Mouse (Mus musculus): Measurements from ENCODE around the gene Sox8. TPM values are rescaled to one million over a fixed set of nuclear protein-coding genes. Genes with fewer than 3 reads are reported as not detected.

Gene Sox8
- polyA plus RNA-seq (2016; fragmentation: Nextera tagmentation; extraction: Ambion mirVana): 9.1 and 10.7 TPM in 2 replicates

GRCm38 (mm10) chr17:25570648-25571452 lies at the start of gene Sox8:
Sox8 (minus strand) TSS chr17:25570686.
- Histone ChIP-seq H3K4me1 (replicated peaks) (peaks cover 73% of the 10 kb centered on the region), H3K4me3 (peak within 1 kb of the TSS; percentile 69), H3K36me3 (peaks cover 11% of the 10 kb centered on the region; the same call in 1 of the 2 replicates), H3K9me3 (no peaks in the 10 kb centered on the region), H3K27ac (peak within 1 kb of the TSS; percentile 86), H3K27me3 (ENCODE audit: insufficient read depth, poor library complexity, severe bottlenecking) (peaks cover 82% of the 10 kb centered on the region)
- DNase-seq (ENCODE audit: low spot score): peak; percentile 94
- WGBS: under 1% methylated on average over 61 of the region's 61 CpGs

GRCm38 (mm10) chr17:25618508-25619056 lies 48.1 kb upstream of the Sox8 start:
- no peaks in the 10 kb centered on the region for H3K27me3 ChIP-seq (ENCODE audit: insufficient read depth, poor library complexity, severe bottlenecking)
- no peak overlapping the region for H3K4me3 ChIP-seq
- H3K27ac ChIP-seq: peak overlapping the region; percentile 13; the same call in 1 of the 2 replicates
- 83% methylated on average over 16 of the region's 16 CpGs for WGBS
- H3K4me1 ChIP-seq (replicated peaks): peaks cover 33% of the 10 kb centered on the region
- DNase-seq (ENCODE audit: low spot score): no peak
- peaks cover 8% of the 10 kb centered on the region; the same call in 1 of the 2 replicates for H3K9me3 ChIP-seq
- H3K36me3 ChIP-seq: peaks cover 45% of the 10 kb centered on the region

DNA sequence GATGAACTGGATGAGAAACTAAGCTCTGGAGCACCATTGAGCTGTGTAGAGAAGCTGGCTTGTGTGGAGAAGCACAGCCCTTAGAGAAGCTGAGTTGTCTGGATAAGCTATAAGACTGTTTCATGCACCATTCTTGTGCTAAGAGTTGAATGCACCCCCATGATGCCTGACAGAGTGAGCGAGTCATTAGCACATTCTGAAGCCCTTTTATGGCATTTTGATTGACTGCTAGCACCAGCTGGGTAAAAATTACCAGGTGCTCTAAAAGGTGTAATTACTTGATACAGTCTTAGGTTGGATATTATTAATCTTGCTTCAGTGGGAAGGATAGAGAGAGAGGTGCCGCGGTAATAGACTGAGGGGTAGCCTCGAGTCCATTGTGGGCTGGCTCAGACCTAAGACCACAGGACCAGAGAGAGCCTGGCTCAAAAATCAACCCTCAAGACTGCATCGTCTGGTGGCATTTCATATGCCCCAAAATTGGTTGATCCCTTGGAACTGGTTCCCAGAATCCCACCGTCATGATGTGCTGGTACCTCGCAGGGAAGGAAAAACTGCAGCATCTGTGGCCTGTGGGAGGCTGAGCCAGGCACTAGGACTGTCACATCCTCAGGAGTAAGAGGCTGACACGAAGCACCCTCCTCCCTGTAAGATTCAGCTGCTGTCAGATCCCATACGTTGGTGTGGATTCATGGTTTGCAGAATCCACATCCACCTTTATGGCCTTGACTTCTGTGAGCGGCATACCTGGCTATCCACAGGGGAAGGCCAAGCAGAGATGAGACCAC lies 44.4 kb upstream of the Sox8 start:
- H3K27ac ChIP-seq: no peak overlapping the region
- H3K4me3 ChIP-seq: no peak overlapping the region
- H3K36me3 ChIP-seq: peaks cover 57% of the 10 kb centered on the region
- no peak for DNase-seq (ENCODE audit: low spot score)
- H3K4me1 ChIP-seq (replicated peaks): peaks cover 38% of the 10 kb centered on the region
- H3K27me3 ChIP-seq (ENCODE audit: insufficient read depth, poor library complexity, severe bottlenecking): no peaks in the 10 kb centered on the region
- H3K9me3 ChIP-seq: no peaks in the 10 kb centered on the region
- 92% methylated on average over 10 of the region's 10 CpGs for WGBS

DNA sequence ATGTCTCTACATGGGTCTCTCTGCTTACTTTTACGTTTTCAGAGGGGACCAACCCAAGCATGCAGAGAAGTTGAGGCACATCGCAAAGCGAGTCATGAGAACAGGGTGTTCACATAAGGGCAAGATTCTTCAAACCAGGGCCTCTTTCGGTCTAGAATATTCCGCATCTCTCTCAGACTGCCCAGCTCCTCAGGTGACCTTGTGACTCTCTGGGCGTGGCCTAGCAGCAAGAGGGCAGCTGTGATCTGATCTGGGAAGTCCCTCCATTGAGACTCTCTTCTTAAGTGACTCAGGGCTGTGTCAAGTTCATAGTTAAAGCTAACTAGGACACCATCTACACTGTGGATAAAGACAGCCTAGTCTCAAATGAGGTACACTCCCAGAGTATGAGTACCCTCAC lies 42.8 kb upstream of the Sox8 start:
- H3K27ac ChIP-seq: no peak overlapping the region
- H3K9me3 ChIP-seq: no peaks in the 10 kb centered on the region
- H3K4me1 ChIP-seq (replicated peaks): peaks cover 41% of the 10 kb centered on the region
- H3K27me3 ChIP-seq (ENCODE audit: insufficient read depth, poor library complexity, severe bottlenecking): no peaks in the 10 kb centered on the region
- 94% methylated on average over 6 of the region's 6 CpGs for WGBS
- peaks cover 64% of the 10 kb centered on the region for H3K36me3 ChIP-seq
- H3K4me3 ChIP-seq: no peak overlapping the region
- DNase-seq (ENCODE audit: low spot score): no peak

DNA sequence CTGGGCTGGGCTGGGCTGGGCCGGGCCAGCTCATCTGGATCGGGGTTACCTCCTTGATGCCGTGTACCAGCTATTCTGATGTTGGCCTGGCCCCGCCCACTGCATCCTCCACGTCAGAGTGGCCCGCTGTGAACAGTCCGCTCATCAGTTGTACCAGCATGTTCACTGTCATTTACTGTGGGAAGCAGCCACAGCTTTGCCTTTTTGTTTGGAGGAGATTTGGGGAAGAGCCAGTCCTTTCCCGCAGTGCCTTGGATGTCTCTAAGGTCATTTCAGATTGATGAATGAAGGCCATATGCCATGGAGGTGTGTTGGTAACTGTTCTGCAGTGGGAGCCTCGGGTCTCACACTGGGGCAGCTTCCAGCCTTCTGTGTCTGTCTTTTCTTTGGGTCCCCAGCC lies 42.1 kb upstream of the Sox8 start:
- peaks cover 67% of the 10 kb centered on the region for H3K36me3 ChIP-seq
- H3K4me1 ChIP-seq (replicated peaks): peaks cover 41% of the 10 kb centered on the region
- H3K27ac ChIP-seq: no peak overlapping the region
- H3K9me3 ChIP-seq: no peaks in the 10 kb centered on the region
- H3K4me3 ChIP-seq: no peak overlapping the region
- no peak for DNase-seq (ENCODE audit: low spot score)
- WGBS: 86% methylated on average over 9 of the region's 9 CpGs
- H3K27me3 ChIP-seq (ENCODE audit: insufficient read depth, poor library complexity, severe bottlenecking): no peaks in the 10 kb centered on the region

DNA sequence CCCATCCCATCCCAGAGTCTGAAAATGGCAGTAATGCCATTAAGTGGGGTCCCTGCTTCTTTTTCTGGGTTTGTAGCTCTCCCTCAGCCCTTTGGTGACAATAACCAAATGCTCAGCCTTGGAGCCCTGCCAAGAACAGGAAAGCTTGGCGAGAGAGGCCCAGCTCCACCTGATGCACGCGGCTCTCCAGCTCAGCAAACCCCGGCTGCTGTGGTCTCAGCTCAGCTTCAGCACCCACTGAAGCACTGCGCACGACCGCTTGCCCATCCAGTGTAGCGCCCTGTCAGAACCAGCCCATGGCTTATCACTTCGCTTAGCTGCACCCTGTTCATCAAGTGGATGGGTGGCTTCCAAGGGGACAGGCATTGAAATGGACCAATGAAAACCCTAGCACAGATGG lies 39.7 kb upstream of the Sox8 start:
- H3K4me3 ChIP-seq: no peak overlapping the region
- no peaks in the 10 kb centered on the region for H3K9me3 ChIP-seq
- H3K27ac ChIP-seq: peak overlapping the region; percentile 56
- no peaks in the 10 kb centered on the region for H3K27me3 ChIP-seq (ENCODE audit: insufficient read depth, poor library complexity, severe bottlenecking)
- 88% methylated on average over 9 of the region's 9 CpGs for WGBS
- peaks cover 50% of the 10 kb centered on the region for H3K36me3 ChIP-seq
- peaks cover 59% of the 10 kb centered on the region for H3K4me1 ChIP-seq (replicated peaks)
- no peak for DNase-seq (ENCODE audit: low spot score)

GRCm38 (mm10) chr17:25609506-25609828 lies 39.0 kb upstream of the Sox8 start:
- no peak overlapping the region for H3K4me3 ChIP-seq
- peaks cover 43% of the 10 kb centered on the region for H3K36me3 ChIP-seq
- H3K27ac ChIP-seq: peak overlapping the region; percentile 56
- H3K4me1 ChIP-seq (replicated peaks): peaks cover 66% of the 10 kb centered on the region
- H3K27me3 ChIP-seq (ENCODE audit: insufficient read depth, poor library complexity, severe bottlenecking): no peaks in the 10 kb centered on the region
- H3K9me3 ChIP-seq: no peaks in the 10 kb centered on the region
- WGBS: 64% methylated on average over 3 of the region's 3 CpGs
- DNase-seq (ENCODE audit: low spot score): no peak

- H3K27me3 ChIP-seq (ENCODE audit: insufficient read depth, poor library complexity, severe bottlenecking): no peaks in the 10 kb centered on the region
- no peaks in the 10 kb centered on the region for H3K9me3 ChIP-seq
- peak overlapping the region; percentile 56 for H3K27ac ChIP-seq
- 63% methylated on average over 10 of the region's 10 CpGs for WGBS
- no peak overlapping the region for H3K4me3 ChIP-seq
- H3K36me3 ChIP-seq: peaks cover 38% of the 10 kb centered on the region
- H3K4me1 ChIP-seq (replicated peaks): peaks cover 70% of the 10 kb centered on the region
- no peak for DNase-seq (ENCODE audit: low spot score)
These were observed 38.5 kb upstream of the Sox8 start for GRCm38 (mm10) chr17:25608821-25609505.

DNA sequence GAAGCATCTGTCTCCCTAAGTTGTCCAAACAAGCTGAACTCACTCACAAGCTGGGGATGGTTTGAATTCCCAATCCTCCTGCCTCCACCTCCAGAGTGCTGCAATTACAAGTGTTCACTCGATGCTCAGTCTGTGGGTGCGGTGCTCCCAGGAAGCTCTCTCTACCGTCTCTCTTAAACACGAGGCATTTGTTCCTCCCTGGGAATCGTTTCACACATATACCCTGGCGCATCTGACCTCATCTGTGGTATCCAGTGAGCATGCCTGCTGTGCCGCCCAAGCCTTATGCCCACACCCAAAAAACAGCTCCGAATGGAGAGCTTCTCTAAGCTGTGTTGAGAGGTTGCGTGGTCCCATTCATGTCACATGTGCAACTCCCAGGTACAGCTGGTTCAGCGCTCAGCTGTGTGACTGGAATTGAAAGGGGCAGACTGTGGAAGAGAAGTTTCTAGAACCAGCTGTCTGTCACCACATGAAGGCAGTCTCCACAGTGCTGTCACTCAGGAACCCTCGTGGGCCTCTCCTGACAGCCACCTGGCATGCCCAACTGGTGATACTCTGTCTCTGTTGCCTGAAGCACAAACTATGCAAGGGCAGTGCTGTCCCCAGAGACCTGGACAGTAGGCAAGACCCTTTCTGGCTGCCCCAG lies 37.8 kb upstream of the Sox8 start:
- 86% methylated on average over 11 of the region's 11 CpGs for WGBS
- no peaks in the 10 kb centered on the region for H3K27me3 ChIP-seq (ENCODE audit: insufficient read depth, poor library complexity, severe bottlenecking)
- peaks cover 31% of the 10 kb centered on the region for H3K36me3 ChIP-seq
- H3K4me3 ChIP-seq: no peak overlapping the region
- no peak for DNase-seq (ENCODE audit: low spot score)
- H3K9me3 ChIP-seq: no peaks in the 10 kb centered on the region
- peaks cover 77% of the 10 kb centered on the region for H3K4me1 ChIP-seq (replicated peaks)
- peak overlapping the region; percentile 56 for H3K27ac ChIP-seq

DNA sequence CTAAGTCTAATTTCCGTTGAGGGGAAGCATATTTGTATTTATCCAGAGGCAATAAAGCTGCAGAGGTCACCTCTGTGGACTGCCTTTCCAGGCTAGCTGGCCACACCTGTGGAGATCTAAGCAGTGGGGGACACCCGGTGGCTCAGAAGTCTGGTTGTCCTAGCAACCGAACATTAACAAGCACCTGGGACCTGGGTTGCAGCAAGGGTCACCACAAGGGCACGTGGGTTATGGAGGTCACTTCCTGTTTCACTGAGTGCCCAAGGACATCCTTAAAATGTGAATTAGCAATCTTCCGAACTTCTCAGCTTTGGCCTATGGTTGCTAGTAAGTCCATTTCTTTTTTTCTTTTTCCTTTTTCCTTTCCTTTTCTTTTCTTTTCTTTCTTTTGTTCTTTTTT lies 33.7 kb upstream of the Sox8 start:
- no peak for DNase-seq (ENCODE audit: low spot score)
- peaks cover 80% of the 10 kb centered on the region for H3K4me1 ChIP-seq (replicated peaks)

GRCm38 (mm10) chr17:25602366-25602765 lies 31.9 kb upstream of the Sox8 start:
- WGBS: 73% methylated on average over 8 of the region's 8 CpGs
- Histone ChIP-seq H3K36me3 (peaks cover 11% of the 10 kb centered on the region; the same call in 1 of the 2 replicates), H3K27ac (no peak overlapping the region), H3K9me3 (no peaks in the 10 kb centered on the region), H3K4me3 (no peak overlapping the region), H3K4me1 (replicated peaks) (peaks cover 68% of the 10 kb centered on the region), H3K27me3 (ENCODE audit: insufficient read depth, poor library complexity, severe bottlenecking) (no peaks in the 10 kb centered on the region)
- DNase-seq (ENCODE audit: low spot score): no peak

More for the DNA sequence above, 33.7 kb upstream of the Sox8 start:
- Histone ChIP-seq H3K9me3 (no peaks in the 10 kb centered on the region), H3K27ac (no peak overlapping the region), H3K27me3 (ENCODE audit: insufficient read depth, poor library complexity, severe bottlenecking) (no peaks in the 10 kb centered on the region), H3K36me3 (0 out of 2 replicates have a peak, but pooled peaks cover 13% of the 10 kb centered on the region), H3K4me3 (no peak overlapping the region)
- WGBS: 54% methylated on average over 5 of the region's 5 CpGs

DNA sequence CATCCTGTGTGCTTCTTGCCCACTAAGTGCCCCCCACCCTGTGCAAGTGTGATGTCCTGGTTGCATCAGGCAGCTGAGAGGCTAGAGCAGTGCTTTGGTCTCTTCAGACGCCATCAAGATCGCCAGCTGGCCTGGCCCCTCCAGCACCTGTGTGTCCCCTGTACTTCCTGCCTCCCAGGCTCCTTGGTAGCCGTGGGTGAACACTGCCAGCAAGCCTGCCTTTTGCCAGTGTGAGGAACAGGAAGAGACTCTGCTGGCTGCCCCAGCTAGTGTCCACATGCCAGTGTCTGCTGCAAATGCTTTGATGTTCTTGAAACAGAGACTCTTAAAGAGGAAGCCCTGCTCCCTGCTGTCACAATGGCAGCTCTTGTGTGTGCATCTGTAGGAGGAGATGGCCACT lies 27.1 kb upstream of the Sox8 start:
- H3K27me3 ChIP-seq (ENCODE audit: insufficient read depth, poor library complexity, severe bottlenecking): no peaks in the 10 kb centered on the region
- WGBS: 59% methylated on average over 3 of the region's 3 CpGs
- 0 out of 2 replicates have a peak overlapping the region, but pooled peaks have one; percentile 31 for H3K27ac ChIP-seq
- H3K9me3 ChIP-seq: no peaks in the 10 kb centered on the region
- peaks cover 46% of the 10 kb centered on the region for H3K4me1 ChIP-seq (replicated peaks)
- peaks cover 33% of the 10 kb centered on the region for H3K36me3 ChIP-seq
- no peak overlapping the region for H3K4me3 ChIP-seq
- DNase-seq (ENCODE audit: low spot score): no peak
